Mouse (Mus musculus): Measurements from ENCODE around the gene Ano6.

DNA sequence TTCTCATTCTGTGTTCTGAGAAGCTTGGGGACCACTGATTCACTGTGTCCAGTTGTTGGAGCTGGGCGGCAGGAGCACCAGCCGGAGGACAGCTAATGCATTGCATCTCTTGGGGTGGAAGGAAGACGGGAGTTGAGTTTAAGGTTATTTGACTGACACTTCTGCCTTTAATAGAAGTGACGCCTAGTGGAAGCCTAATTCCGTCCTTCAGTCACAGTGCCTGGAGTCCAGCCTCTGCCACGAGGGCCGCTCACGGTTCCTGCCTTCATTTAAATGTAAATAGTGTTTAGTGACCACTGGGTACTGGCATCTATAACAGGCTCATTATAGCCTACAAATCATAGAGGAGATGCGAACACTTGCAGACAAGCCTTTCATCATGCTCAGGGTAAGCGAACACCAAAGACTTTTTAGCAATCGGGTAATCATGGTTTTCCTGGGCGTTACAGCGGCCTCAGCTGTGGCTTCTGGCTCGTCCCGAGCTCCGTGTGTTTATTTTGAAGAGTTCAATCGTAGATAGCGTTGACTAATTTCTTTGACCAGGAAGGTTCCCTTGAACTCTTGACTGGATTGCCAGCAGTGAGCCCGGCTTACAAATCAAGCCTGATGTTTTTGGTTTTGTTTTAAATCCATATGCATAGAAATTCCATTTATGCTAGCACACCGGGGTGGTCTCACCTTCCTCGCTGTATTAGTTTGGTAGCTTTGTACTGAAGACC, 10.8 kb downstream of the Ano6 start:
- TF ChIP-seq MAX (IDR thresholded peaks at IDR 0.05; ENCODE audit: low read depth) = no peak
- TF ChIP-seq POLR2A (IDR thresholded peaks at IDR 0.05; ENCODE audit: insufficient read length, low read depth) = no peak
- peak in 1 of 3 experiments; percentile 6 for TF ChIP-seq MYOG (IDR thresholded peaks at IDR 0.05; ENCODE audit: control insufficient read depth in 1 of 3, insufficient read depth in 1 of 3, insufficient read length in 2 of 3, low read depth in 2 of 3)
- TF ChIP-seq E2F4 (IDR thresholded peaks at IDR 0.05; ENCODE audit: insufficient read depth) = no peak
- TF ChIP-seq TCF12 (IDR thresholded peaks at IDR 0.05; ENCODE audit: insufficient read depth, poor library complexity, severe bottlenecking) = no peak
- no peak for TF ChIP-seq SRF (IDR thresholded peaks at IDR 0.05; ENCODE audit: control insufficient read depth, insufficient read length, low read depth)
- no peak for TF ChIP-seq USF1 (IDR thresholded peaks at IDR 0.05; ENCODE audit: low read depth)

Measured in myocyte (in vitro differentiated cells).